Mouse (Mus musculus): ENCODE measurements around the gene Fhit. TPM values are rescaled to one million over a fixed set of nuclear protein-coding genes. Genes with fewer than 3 reads are reported as not detected.

The Fhit gene
- total and polyA plus RNA-seq, 2 experiments from 2014 or later, result 2.5 to 12.5 TPM

DNA sequence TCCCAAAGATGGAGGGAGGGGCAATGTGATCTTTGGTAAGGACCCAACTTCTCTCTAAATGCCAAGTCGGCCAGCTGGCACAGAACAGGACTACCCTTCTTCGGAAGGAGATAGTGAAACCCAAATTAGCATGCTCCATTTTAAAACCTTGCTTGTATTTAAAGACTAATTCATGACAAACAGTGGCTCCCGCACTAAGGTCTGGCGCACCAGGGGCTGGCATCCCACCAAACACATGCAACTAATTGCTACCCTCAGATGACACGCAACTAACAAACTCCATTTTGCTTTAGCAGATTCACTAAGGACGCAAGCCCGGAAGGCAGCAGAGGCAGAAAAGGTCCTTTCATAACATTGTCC lies 449.3 kb downstream of the Fhit start:
- no peak for TF ChIP-seq CTCF (IDR thresholded peaks at IDR 0.05; ENCODE audit: low read depth)
- no peak overlapping the region for H3K4me3 ChIP-seq (ENCODE audit: low read length)
- no peaks in the 10 kb centered on the region for H3K9me3 ChIP-seq (ENCODE audit: low read length)
- H3K4me1 ChIP-seq (ENCODE audit: insufficient read depth, low read length), result no peaks in the 10 kb centered on the region
- no peaks in the 10 kb centered on the region for H3K36me3 ChIP-seq (ENCODE audit: insufficient read depth, low read length)
- no peak overlapping the region for H3K9ac ChIP-seq (replicated peaks; ENCODE audit: low read length)
- ATAC-seq (0 out of 2 replicates have a peak, but pooled peaks have one; percentile 47), DNase-seq (ENCODE audit: low spot score) (peak; percentile 24)
- no peak overlapping the region for H3K27ac ChIP-seq
- WGBS, result 70% methylated on average over 7 of the region's 7 CpGs
- H3K27me3 ChIP-seq (ENCODE audit: insufficient read depth, low read length), result no peaks in the 10 kb centered on the region
- H3K4me2 ChIP-seq (ENCODE audit: low read depth, low read length), result 0 out of 2 replicates have a peak overlapping the region, but pooled peaks have one; percentile 5

DNA sequence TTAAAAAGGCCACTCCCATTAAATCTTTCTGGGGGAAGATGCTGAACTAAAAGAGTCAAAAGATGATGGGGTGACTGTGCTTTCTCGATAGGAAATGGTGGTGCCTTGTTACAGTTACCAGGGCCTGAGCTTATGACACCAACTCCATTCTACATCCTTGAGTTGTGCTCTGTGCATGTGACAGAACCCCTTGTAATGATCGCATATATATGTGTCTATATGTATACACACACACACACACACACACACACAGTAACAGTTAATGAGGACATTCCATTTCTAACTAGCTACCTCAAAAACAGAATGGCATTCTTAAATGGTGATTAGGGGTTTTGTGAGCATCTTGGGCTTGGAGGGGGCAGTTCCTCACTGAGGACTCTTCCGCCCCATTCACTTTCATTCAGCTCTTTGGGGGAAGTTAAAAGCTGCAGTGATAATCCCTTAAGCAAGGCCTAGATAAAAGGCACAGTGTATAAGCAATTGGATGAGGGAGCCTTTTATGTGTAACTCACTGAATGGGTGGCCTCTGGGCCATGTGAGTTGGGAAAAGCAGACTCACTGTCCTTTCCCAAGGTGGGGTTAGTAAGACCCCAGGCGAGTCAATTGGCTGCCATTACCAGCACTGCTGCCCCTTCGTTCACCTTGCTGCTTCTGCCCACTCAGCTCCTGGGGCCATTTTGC lies 449.9 kb downstream of the Fhit start:
- no peak for TF ChIP-seq CTCF (IDR thresholded peaks at IDR 0.05; ENCODE audit: low read depth)
- Histone ChIP-seq H3K27ac (no peak overlapping the region), H3K4me3 (ENCODE audit: low read length) (no peak overlapping the region), H3K9me3 (ENCODE audit: low read length) (no peaks in the 10 kb centered on the region), H3K27me3 (ENCODE audit: insufficient read depth, low read length) (no peaks in the 10 kb centered on the region), H3K9ac (replicated peaks; ENCODE audit: low read length) (no peak overlapping the region), H3K4me2 (ENCODE audit: low read depth, low read length) (no peak overlapping the region), H3K4me1 (ENCODE audit: insufficient read depth, low read length) (no peaks in the 10 kb centered on the region), H3K36me3 (ENCODE audit: insufficient read depth, low read length) (no peaks in the 10 kb centered on the region)
- 80% methylated on average over 5 of the region's 5 CpGs for WGBS
- DNase-seq (ENCODE audit: low spot score) (peak; percentile 3), ATAC-seq (0 out of 2 replicates have a peak, but pooled peaks have one; percentile 51)

DNA sequence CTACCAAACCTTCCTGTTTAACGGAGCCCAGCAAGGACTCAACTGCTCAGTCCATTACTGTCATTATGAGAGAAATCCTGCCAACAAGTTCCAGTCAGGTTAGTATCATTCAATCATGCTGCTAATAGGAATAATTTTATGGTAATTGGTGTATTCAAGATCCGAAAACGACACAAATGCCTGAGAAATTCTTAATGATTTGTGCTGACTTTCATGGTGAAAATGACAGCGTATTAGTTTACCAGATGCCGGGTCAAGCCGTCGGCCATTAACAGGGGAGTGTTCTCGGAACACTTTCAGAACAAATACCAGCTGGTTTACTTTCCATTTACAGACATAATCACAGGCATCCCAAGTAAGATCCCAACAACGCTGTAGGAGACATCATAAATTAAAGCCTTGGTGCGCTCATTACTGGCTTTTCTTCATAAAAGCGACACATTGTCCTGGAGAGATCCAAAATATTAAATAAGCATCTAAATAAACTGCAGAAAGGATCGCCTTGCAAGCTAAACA lies 451.0 kb downstream of the Fhit start:
- no peak for TF ChIP-seq CTCF (IDR thresholded peaks at IDR 0.05; ENCODE audit: low read depth)
- ATAC-seq (no peak), DNase-seq (ENCODE audit: low spot score) (no peak)
- no peaks in the 10 kb centered on the region for H3K9me3 ChIP-seq (ENCODE audit: low read length)
- no peak overlapping the region for H3K27ac ChIP-seq
- no peak overlapping the region for H3K9ac ChIP-seq (replicated peaks; ENCODE audit: low read length)
- no peaks in the 10 kb centered on the region for H3K36me3 ChIP-seq (ENCODE audit: insufficient read depth, low read length)
- H3K4me3 ChIP-seq (ENCODE audit: low read length), result no peak overlapping the region
- no peak overlapping the region for H3K4me2 ChIP-seq (ENCODE audit: low read depth, low read length)
- WGBS, result 78% methylated on average over 12 of the region's 12 CpGs
- no peaks in the 10 kb centered on the region for H3K27me3 ChIP-seq (ENCODE audit: insufficient read depth, low read length)
- no peaks in the 10 kb centered on the region for H3K4me1 ChIP-seq (ENCODE audit: insufficient read depth, low read length)

DNA sequence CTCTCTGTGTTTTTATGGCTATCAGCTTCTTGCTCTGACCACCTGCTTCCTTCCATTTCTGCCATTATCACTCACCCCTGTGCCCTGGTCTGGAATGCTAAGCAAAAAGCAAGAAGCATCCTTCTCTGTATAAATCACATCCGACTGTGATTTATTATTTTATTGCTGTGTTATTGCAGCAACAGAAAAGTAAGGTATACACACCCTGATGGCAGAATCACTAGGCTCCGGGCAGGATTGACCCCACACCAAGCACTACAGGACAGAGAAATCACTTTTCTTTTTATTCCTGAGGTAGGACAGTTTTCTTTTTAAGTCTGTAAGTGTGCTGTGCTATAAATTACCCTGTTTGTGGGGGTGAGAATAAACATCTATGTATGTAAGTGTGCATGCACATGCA lies 460.1 kb downstream of the Fhit start:
- no peaks in the 10 kb centered on the region for H3K36me3 ChIP-seq (ENCODE audit: insufficient read depth, low read length)
- H3K9ac ChIP-seq (replicated peaks; ENCODE audit: low read length), result no peak overlapping the region
- H3K4me1 ChIP-seq (ENCODE audit: insufficient read depth, low read length), result no peaks in the 10 kb centered on the region
- H3K9me3 ChIP-seq (ENCODE audit: low read length), result no peaks in the 10 kb centered on the region
- no peak for TF ChIP-seq CTCF (IDR thresholded peaks at IDR 0.05; ENCODE audit: low read depth)
- no peak for ATAC-seq
- no peak overlapping the region for H3K4me2 ChIP-seq (ENCODE audit: low read depth, low read length)
- H3K27me3 ChIP-seq (ENCODE audit: insufficient read depth, low read length), result no peaks in the 10 kb centered on the region
- no peak overlapping the region for H3K27ac ChIP-seq
- DNase-seq (ENCODE audit: low spot score), result no peak
- WGBS, result 83% methylated on average over 2 of the region's 2 CpGs
- H3K4me3 ChIP-seq (ENCODE audit: low read length), result no peak overlapping the region

DNA sequence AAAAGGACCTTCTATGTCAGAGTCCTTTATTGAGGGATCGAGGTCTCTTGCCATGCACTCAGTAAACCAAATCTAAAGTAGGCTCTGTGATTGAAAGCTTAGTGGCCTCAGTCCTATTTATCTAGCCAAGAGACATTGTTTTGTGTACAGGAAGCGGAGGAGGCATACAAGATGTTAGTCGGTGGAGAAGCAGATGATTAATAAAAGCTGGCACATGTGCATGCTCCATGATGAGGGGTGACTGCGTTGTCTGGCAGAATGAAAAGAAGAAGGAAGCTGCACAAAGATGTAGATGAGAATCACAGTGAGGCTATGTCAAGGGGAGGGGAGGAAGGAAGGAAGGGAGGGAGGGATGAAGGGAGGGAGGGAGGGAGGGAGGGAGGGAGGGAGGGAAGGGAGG lies 481.8 kb downstream of the Fhit start:
- peak; percentile 4 for DNase-seq (ENCODE audit: low spot score)
- ATAC-seq, result no peak
- Histone ChIP-seq H3K27me3 (ENCODE audit: insufficient read depth, low read length) (no peaks in the 10 kb centered on the region), H3K36me3 (ENCODE audit: insufficient read depth, low read length) (no peaks in the 10 kb centered on the region), H3K9me3 (ENCODE audit: low read length) (no peaks in the 10 kb centered on the region), H3K27ac (no peak overlapping the region), H3K4me2 (ENCODE audit: low read depth, low read length) (no peak overlapping the region), H3K9ac (replicated peaks; ENCODE audit: low read length) (no peak overlapping the region), H3K4me1 (ENCODE audit: insufficient read depth, low read length) (no peaks in the 10 kb centered on the region), H3K4me3 (ENCODE audit: low read length) (no peak overlapping the region)
- WGBS, result 37% methylated on average over 4 of the region's 4 CpGs
- TF ChIP-seq CTCF (IDR thresholded peaks at IDR 0.05; ENCODE audit: low read depth), result no peak

DNA sequence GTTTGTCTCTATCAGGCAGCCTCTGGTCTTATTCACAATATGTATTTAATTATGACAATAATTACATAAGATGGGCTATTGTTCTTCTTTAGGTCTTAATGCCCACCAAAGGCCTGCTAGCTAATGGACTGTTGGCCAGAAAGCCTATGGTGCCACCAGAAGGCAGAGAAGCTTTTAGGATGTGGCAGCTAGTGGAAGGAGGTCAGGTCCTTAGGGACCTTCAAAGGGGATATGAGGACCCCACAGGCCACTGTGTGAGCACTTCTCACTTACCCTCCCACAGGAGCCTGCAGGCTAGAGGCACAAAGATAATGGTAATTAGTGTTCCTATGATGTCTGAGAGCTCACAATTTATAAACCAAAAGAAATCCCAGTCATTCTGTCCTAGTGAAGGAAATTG lies 482.2 kb downstream of the Fhit start:
- no peak for TF ChIP-seq CTCF (IDR thresholded peaks at IDR 0.05; ENCODE audit: low read depth)
- Histone ChIP-seq H3K36me3 (ENCODE audit: insufficient read depth, low read length) (no peaks in the 10 kb centered on the region), H3K4me2 (ENCODE audit: low read depth, low read length) (no peak overlapping the region), H3K9me3 (ENCODE audit: low read length) (no peaks in the 10 kb centered on the region), H3K9ac (replicated peaks; ENCODE audit: low read length) (no peak overlapping the region), H3K4me1 (ENCODE audit: insufficient read depth, low read length) (no peaks in the 10 kb centered on the region), H3K27ac (no peak overlapping the region), H3K4me3 (ENCODE audit: low read length) (no peak overlapping the region), H3K27me3 (ENCODE audit: insufficient read depth, low read length) (no peaks in the 10 kb centered on the region)
- DNase-seq (ENCODE audit: low spot score) (no peak), ATAC-seq (no peak)

DNA sequence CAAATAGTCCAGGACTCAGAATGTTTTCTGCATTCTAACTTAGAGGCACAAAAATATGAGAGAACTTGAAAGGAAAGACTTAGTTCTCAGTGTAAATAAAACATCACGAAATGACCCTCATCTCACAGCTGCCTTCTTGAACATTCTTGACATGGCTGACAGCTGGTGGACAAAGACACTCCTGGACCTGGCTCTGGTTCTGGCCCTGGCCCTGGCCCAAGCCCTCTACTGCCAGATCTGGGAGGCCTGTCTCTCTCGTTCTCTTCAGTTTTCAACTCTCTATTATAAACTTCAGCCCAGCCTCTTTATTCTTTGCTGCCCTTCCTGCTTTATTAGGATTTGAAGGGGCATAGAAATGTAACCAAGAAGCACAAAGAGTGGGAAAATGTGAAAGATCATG lies 484.2 kb downstream of the Fhit start:
- ATAC-seq, result peak; percentile 83
- H3K4me2 ChIP-seq (ENCODE audit: low read depth, low read length), result no peak overlapping the region
- no peak for TF ChIP-seq CTCF (IDR thresholded peaks at IDR 0.05; ENCODE audit: low read depth)

More for the DNA sequence above, 484.2 kb downstream of the Fhit start:
- H3K4me3 ChIP-seq (ENCODE audit: low read length), result no peak overlapping the region
- H3K36me3 ChIP-seq (ENCODE audit: insufficient read depth, low read length), result no peaks in the 10 kb centered on the region
- H3K4me1 ChIP-seq (ENCODE audit: insufficient read depth, low read length), result no peaks in the 10 kb centered on the region
- 37% methylated on average over 2 of the region's 2 CpGs for WGBS
- no peak overlapping the region for H3K9ac ChIP-seq (replicated peaks; ENCODE audit: low read length)
- H3K27ac ChIP-seq, result no peak overlapping the region
- H3K9me3 ChIP-seq (ENCODE audit: low read length), result no peaks in the 10 kb centered on the region
- H3K27me3 ChIP-seq (ENCODE audit: insufficient read depth, low read length), result no peaks in the 10 kb centered on the region
- peak; percentile 65 for DNase-seq (ENCODE audit: low spot score)

All from hindbrain, postnatal 0 days (tissue).